Mouse (Mus musculus): ENCODE measurements around the gene Mylk3. TPM values are rescaled to one million over a fixed set of nuclear protein-coding genes. Genes with fewer than 3 reads are reported as not detected.

The Mylk3 gene
- total and polyA plus RNA-seq, 2 experiments from 2014 or later, result 0.46 TPM; not detected in 1

- no peaks in the 10 kb centered on the region for H3K27me3 ChIP-seq (ENCODE audit: insufficient read depth, low read length)
- DNase-seq (ENCODE audit: low spot score) (no peak), ATAC-seq (ENCODE audit: low FRiP score) (no peak)
- 83% methylated on average over 10 of the region's 10 CpGs for WGBS
- TF ChIP-seq CTCF (IDR thresholded peaks at IDR 0.05), result no peak
- no peaks in the 10 kb centered on the region for H3K9me3 ChIP-seq (ENCODE audit: low read length)
- no peaks in the 10 kb centered on the region for H3K4me1 ChIP-seq (ENCODE audit: insufficient read depth, low read length)
- H3K4me2 ChIP-seq (ENCODE audit: low read depth, low read length, poor library complexity, severe bottlenecking), result no peak overlapping the region
- no peak overlapping the region for H3K9ac ChIP-seq (replicated peaks; ENCODE audit: low read length, poor library complexity, severe bottlenecking)
- H3K4me3 ChIP-seq (ENCODE audit: low read depth, low read length), result no peak overlapping the region
- H3K36me3 ChIP-seq (ENCODE audit: insufficient read depth, low read length), result no peaks in the 10 kb centered on the region
- no peak overlapping the region for H3K27ac ChIP-seq (ENCODE audit: low read depth, low read length)
Observed at GRCm38 (mm10) chr8:85380123-85380823, 5.9 kb downstream of the Mylk3 start.

DNA sequence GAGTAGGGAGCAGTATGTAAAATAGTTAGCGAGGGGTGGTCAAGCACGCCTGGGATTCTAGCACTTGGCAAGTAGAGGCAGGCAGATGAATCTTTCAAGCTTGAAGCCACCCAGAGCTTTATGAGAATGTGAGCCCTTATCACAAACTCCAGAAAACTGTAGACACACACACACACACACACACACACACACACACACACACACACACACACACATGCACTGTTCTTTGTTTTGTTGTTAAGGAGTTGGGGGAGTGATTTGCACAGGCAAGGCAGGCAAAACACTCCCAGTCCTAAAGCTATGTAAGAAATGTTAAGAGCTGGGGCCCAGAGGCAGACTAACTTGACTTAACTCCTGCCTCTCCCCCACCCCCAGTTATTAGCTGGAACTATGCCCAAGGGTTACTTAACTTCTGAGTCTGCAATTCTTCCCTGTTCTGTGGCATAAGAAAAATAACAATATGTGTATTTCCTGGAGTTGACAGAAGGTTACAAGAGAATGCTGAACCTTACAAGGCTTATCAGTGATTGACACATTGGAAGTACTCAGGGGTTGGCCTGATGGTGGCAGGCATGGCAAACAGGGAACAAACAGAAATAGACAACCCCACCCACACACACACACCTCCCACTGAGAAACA lies 6.9 kb downstream of the Mylk3 start:
- no peak for DNase-seq (ENCODE audit: low spot score)
- Histone ChIP-seq H3K27ac (ENCODE audit: low read depth, low read length) (no peak overlapping the region), H3K36me3 (ENCODE audit: insufficient read depth, low read length) (no peaks in the 10 kb centered on the region), H3K9ac (replicated peaks; ENCODE audit: low read length, poor library complexity, severe bottlenecking) (no peak overlapping the region), H3K27me3 (ENCODE audit: insufficient read depth, low read length) (no peaks in the 10 kb centered on the region), H3K4me2 (ENCODE audit: low read depth, low read length, poor library complexity, severe bottlenecking) (no peak overlapping the region), H3K4me1 (ENCODE audit: insufficient read depth, low read length) (no peaks in the 10 kb centered on the region), H3K9me3 (ENCODE audit: low read length) (no peaks in the 10 kb centered on the region), H3K4me3 (ENCODE audit: low read depth, low read length) (no peak overlapping the region)
- ATAC-seq (ENCODE audit: low FRiP score), result no peak
- WGBS, result 33% methylated on average over 2 of the region's 2 CpGs
- no peak for TF ChIP-seq CTCF (IDR thresholded peaks at IDR 0.05)

DNA sequence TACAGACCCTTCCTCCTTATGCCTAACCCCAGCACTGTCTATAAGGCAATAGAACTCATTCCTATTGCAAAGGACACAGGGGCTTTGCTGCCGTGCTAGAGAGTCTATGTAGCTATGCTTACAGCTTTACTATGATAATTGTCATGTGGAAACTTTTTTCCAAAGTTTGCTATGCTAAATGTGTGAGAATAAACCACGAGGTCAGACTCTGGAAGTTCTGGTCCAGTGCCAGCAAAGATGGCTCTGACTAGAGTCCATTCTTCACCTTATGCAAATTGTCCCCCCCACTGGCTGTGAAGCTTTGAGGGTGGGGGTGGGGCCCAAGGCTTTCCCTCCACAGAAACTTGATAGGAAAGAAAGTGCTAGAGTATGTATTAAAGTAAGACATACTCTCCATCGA lies 9.6 kb downstream of the Mylk3 start:
- ATAC-seq (ENCODE audit: low FRiP score) (no peak), DNase-seq (ENCODE audit: low spot score) (no peak)
- WGBS, result 52% methylated on average over 3 of the region's 3 CpGs
- no peaks in the 10 kb centered on the region for H3K27me3 ChIP-seq (ENCODE audit: insufficient read depth, low read length)
- H3K4me1 ChIP-seq (ENCODE audit: insufficient read depth, low read length), result no peaks in the 10 kb centered on the region
- no peak for TF ChIP-seq CTCF (IDR thresholded peaks at IDR 0.05)
- H3K4me2 ChIP-seq (ENCODE audit: low read depth, low read length, poor library complexity, severe bottlenecking), result no peak overlapping the region
- H3K9ac ChIP-seq (replicated peaks; ENCODE audit: low read length, poor library complexity, severe bottlenecking), result no peak overlapping the region
- no peak overlapping the region for H3K27ac ChIP-seq (ENCODE audit: low read depth, low read length)
- no peaks in the 10 kb centered on the region for H3K36me3 ChIP-seq (ENCODE audit: insufficient read depth, low read length)
- H3K9me3 ChIP-seq (ENCODE audit: low read length), result no peaks in the 10 kb centered on the region
- H3K4me3 ChIP-seq (ENCODE audit: low read depth, low read length), result no peak overlapping the region

- WGBS, result 66% methylated on average over 4 of the region's 4 CpGs
- H3K4me3 ChIP-seq (ENCODE audit: low read depth, low read length), result no peak overlapping the region
- no peak overlapping the region for H3K4me2 ChIP-seq (ENCODE audit: low read depth, low read length, poor library complexity, severe bottlenecking)
- no peaks in the 10 kb centered on the region for H3K27me3 ChIP-seq (ENCODE audit: insufficient read depth, low read length)
- H3K36me3 ChIP-seq (ENCODE audit: insufficient read depth, low read length), result no peaks in the 10 kb centered on the region
- H3K27ac ChIP-seq (ENCODE audit: low read depth, low read length), result no peak overlapping the region
- no peak for ATAC-seq (ENCODE audit: low FRiP score)
- no peak for DNase-seq (ENCODE audit: low spot score)
- no peaks in the 10 kb centered on the region for H3K9me3 ChIP-seq (ENCODE audit: low read length)
- no peak for TF ChIP-seq CTCF (IDR thresholded peaks at IDR 0.05)
- no peak overlapping the region for H3K9ac ChIP-seq (replicated peaks; ENCODE audit: low read length, poor library complexity, severe bottlenecking)
- no peaks in the 10 kb centered on the region for H3K4me1 ChIP-seq (ENCODE audit: insufficient read depth, low read length)
Observed at GRCm38 (mm10) chr8:85374286-85374685, 11.9 kb downstream of the Mylk3 start.

DNA sequence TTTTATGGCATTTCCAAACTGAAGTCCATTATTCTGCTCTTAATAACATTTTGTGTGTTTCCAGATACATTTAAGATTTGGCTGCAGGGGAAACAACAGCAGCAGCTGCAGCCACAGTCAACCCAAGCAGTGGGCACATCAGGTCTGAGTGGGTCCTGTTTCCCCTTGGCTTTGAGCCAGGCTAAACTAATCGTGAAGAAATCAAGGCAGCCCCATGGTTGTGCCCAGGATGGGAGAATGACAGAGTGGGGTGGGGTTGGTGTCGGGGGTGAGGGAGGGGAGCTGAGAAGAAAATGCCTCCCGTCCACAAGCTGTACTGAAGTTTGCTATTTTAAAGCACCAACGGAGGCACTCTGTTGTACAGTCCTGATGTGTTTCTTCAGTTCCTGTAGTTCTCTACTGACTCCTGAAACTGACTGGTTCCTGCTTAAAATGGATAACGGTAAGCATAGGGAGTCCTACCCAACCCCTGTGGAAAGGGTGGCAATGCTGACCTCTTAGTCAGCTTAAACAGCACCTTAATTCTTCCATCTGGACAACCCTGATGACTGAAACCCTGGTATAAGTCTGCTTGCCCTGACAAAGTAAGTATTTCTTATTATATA lies 12.6 kb downstream of the Mylk3 start:
- no peak overlapping the region for H3K9ac ChIP-seq (replicated peaks; ENCODE audit: low read length, poor library complexity, severe bottlenecking)
- ATAC-seq (ENCODE audit: low FRiP score) (no peak), DNase-seq (ENCODE audit: low spot score) (no peak)
- no peaks in the 10 kb centered on the region for H3K36me3 ChIP-seq (ENCODE audit: insufficient read depth, low read length)
- no peaks in the 10 kb centered on the region for H3K9me3 ChIP-seq (ENCODE audit: low read length)
- no peaks in the 10 kb centered on the region for H3K27me3 ChIP-seq (ENCODE audit: insufficient read depth, low read length)
- WGBS, result 76% methylated on average over 5 of the region's 5 CpGs
- no peak for TF ChIP-seq CTCF (IDR thresholded peaks at IDR 0.05)
- H3K27ac ChIP-seq (ENCODE audit: low read depth, low read length), result no peak overlapping the region
- no peak overlapping the region for H3K4me3 ChIP-seq (ENCODE audit: low read depth, low read length)
- H3K4me2 ChIP-seq (ENCODE audit: low read depth, low read length, poor library complexity, severe bottlenecking), result no peak overlapping the region
- H3K4me1 ChIP-seq (ENCODE audit: insufficient read depth, low read length), result no peaks in the 10 kb centered on the region

DNA sequence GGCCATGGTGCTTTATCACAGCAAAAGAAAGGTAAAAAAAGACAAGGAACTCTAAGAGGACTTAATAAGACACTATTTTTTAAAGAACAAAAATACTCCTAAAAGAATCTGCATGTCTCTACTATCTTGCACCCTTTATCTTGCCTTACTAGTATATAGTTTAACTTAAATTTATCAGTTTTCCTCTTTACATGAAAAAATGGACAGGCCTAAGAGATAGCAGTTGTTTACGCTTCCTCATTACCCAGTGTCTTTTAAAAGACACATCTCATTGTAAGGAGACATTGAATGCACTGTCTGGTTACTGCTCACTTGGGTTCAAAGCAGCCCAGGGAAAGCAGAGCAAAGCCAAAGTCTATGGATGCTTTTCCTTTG lies 13.7 kb downstream of the Mylk3 start:
- DNase-seq (ENCODE audit: low spot score), result no peak
- Histone ChIP-seq H3K27ac (ENCODE audit: low read depth, low read length) (no peak overlapping the region), H3K4me1 (ENCODE audit: insufficient read depth, low read length) (no peaks in the 10 kb centered on the region), H3K4me2 (ENCODE audit: low read depth, low read length, poor library complexity, severe bottlenecking) (no peak overlapping the region), H3K4me3 (ENCODE audit: low read depth, low read length) (no peak overlapping the region), H3K36me3 (ENCODE audit: insufficient read depth, low read length) (no peaks in the 10 kb centered on the region), H3K9me3 (ENCODE audit: low read length) (no peaks in the 10 kb centered on the region), H3K9ac (replicated peaks; ENCODE audit: low read length, poor library complexity, severe bottlenecking) (no peak overlapping the region), H3K27me3 (ENCODE audit: insufficient read depth, low read length) (no peaks in the 10 kb centered on the region)
- TF ChIP-seq CTCF (IDR thresholded peaks at IDR 0.05), result no peak
- no peak for ATAC-seq (ENCODE audit: low FRiP score)
- WGBS, result 91% methylated on average over 1 of the region's 1 CpGs
